Mouse (Mus musculus) thymus, postnatal 4 days (tissue): ENCODE measurements at regions not wholly inside any gene's neighbourhood (a gene's known extent, or its start where the extent isn't known, plus 50 kb on each side); places are given as distances from the start of the nearest gene placed in this dataset.
A peak's percentile ranks its signal among the peaks of the same experiment; 100 is the strongest.

Experiments used
- DNase-seq: peaks from one replicate; pipeline ENCODE4 v3.0.0; 2021

GRCm38 (mm10) chr16:92903486-92903885 lies 77.5 kb upstream of the Runx1 start:
- no peak for DNase-seq

- DNase-seq: no peak
These were observed 73.8 kb upstream of the Runx1 start for GRCm38 (mm10) chr16:92899704-92900103.

- no peak for DNase-seq
These were observed 65.8 kb upstream of the Runx1 start for GRCm38 (mm10) chr16:92891741-92892140.

- DNase-seq: no peak
These were observed 64.8 kb upstream of the Runx1 start for GRCm38 (mm10) chr16:92890713-92891112.

- no peak for DNase-seq
These were observed 63.6 kb upstream of the Runx1 start for GRCm38 (mm10) chr16:92889537-92889936.

GRCm38 (mm10) chr16:92886226-92886625 lies 60.3 kb upstream of the Runx1 start:
- DNase-seq: no peak

- DNase-seq: peak; percentile 47
These were observed 57.9 kb upstream of the Runx1 start for GRCm38 (mm10) chr16:92883821-92884272.

- no peak for DNase-seq
These were observed 54.6 kb upstream of the Runx1 start for GRCm38 (mm10) chr16:92880356-92881043.

GRCm38 (mm10) chr16:92878081-92878480 lies 52.1 kb upstream of the Runx1 start:
- DNase-seq: no peak
